Mouse (Mus musculus): ENCODE results near the gene Stk31. TPM values are rescaled to one million over a fixed set of nuclear protein-coding genes. Genes with fewer than 3 reads are reported as not detected.

The Stk31 gene
- not detected in 2 replicates for polyA plus RNA-seq (2012; rRNA removed)

GRCm38 (mm10) chr6:49395316-49395715 is at the start of gene Stk31:
Stk31 (plus strand) TSS chr6:49395604.

GRCm38 (mm10) chr6:49367159-49368054 is 28.0 kb upstream of the Stk31 start, which contains the start of gene Fam221a:
Fam221a (plus strand) TSS chr6:49367739.

Other genes with a start within 250 kb of the Stk31 start
- 0.02 TPM in 1 of 2 replicates, not detected in the other for gene Igf2bp3, start 180.6 kb upstream of the Stk31 start, polyA plus RNA-seq (2012; rRNA removed)
- gene Tra2a, start 131.6 kb upstream of the Stk31 start, polyA plus RNA-seq (2012; rRNA removed) = 17.7 and 21.9 TPM in 2 replicates
- gene Ccdc126, start 76.3 kb upstream of the Stk31 start, polyA plus RNA-seq (2012; rRNA removed) = 1.4 and 1.5 TPM in 2 replicates
- 3.9 and 5.0 TPM in 2 replicates for gene Fam221a, start 27.9 kb upstream of the Stk31 start, polyA plus RNA-seq (2012; rRNA removed)

Data from colon, adult 2 months (tissue).